Mouse (Mus musculus): ENCODE data around the gene AC109138.7. TPM values are rescaled to one million over a fixed set of nuclear protein-coding genes. Genes with fewer than 3 reads are reported as not detected.

Gene AC109138.7
- polyA plus RNA-seq, 1 experiment from 2014 or later: not detected

DNA sequence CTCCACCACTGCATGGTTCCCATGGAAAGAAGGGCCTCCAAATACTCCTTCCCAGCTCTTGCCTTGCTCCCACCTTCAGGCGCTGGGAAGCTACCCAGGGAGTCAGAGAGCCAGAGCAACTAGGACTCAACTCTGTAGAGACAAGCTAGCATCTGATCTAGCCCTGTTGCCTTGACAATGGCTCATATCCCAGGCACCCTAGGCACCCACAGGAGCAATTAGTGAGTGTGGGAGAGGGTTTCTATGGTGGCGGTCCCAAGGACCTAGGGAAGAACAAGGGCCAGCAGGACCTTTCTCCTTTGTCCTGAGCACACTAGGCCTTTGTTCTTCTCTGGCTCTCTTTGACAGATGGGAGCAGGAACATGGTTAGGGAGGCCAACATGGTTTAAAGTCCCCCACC lies 30.5 kb upstream of the AC109138.7 start:
- ATAC-seq (ENCODE audit: low FRiP score, low read depth): no peak
- 76% methylated on average over 2 of the region's 2 CpGs for WGBS
- H3K4me2 ChIP-seq (replicated peaks): no peak overlapping the region
- 0 out of 2 replicates have a peak, but pooled peaks cover 11% of the 10 kb centered on the region for H3K4me1 ChIP-seq
- no peaks in the 10 kb centered on the region for H3K36me3 ChIP-seq
- H3K9me3 ChIP-seq: no peaks in the 10 kb centered on the region
- no peak overlapping the region for H3K9ac ChIP-seq
- H3K4me3 ChIP-seq: no peak overlapping the region
- H3K27ac ChIP-seq: no peak overlapping the region
- no peaks in the 10 kb centered on the region for H3K27me3 ChIP-seq (replicated peaks)

DNA sequence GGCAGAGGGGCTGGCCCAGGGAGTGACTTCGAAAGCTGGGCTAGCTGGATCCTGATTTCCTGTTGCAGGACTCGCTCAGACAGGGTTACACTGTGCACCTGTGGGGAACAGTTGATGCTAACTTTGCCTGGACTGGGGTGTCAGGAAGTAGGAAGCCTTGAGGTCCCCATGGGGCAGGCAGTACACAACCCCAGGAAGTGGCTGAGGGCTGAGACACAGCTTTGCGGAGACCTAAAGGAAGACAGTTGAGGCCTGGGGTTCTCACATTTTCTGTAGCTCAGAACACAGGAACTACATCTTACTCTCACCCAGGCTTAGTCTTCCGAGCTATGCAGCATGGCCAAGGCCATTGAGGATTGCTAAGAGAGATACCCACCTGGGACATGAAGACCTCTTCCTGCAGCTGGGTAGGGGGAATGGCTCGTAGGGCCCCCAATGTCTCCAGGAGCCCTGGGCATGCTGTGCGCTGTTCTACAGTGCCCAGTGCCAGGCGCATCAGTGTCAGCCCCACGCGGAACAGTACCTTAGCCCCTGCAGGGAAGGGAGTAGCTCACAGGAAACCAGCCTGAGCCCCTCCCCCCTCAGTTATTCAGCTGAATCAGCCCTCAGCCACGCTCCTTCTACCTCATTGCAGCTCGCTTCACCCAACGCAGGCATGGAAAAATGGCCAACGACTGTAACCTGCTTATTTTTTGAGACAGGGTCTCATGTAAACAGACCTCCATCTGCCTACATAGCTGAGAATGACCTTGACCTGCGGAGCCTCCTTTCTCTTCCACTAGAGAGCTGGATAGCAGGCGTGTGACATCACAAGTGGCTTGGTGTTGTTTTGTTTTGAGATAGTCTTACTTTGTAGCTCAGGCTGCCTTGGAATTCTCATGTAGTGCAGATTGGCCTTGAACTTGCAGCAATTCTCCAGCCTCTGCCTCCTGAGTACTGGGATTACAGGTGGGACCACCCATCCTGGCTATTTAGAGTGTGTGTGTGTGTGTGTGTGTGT lies 28.9 kb upstream of the AC109138.7 start:
- H3K4me1 ChIP-seq: 0 out of 2 replicates have a peak, but pooled peaks cover 11% of the 10 kb centered on the region
- no peak overlapping the region for H3K27ac ChIP-seq
- WGBS: 65% methylated on average over 15 of the region's 15 CpGs

GRCm38 (mm10) chr19:4187303-4187702 lies 26.9 kb upstream of the AC109138.7 start:
- Histone ChIP-seq H3K27me3 (replicated peaks) (no peaks in the 10 kb centered on the region; the same call in 1 of the 2 replicates), H3K4me3 (no peak overlapping the region), H3K36me3 (no peaks in the 10 kb centered on the region), H3K9ac (no peak overlapping the region), H3K4me2 (replicated peaks) (no peak overlapping the region), H3K4me1 (peaks cover 8% of the 10 kb centered on the region; the same call in 1 of the 2 replicates), H3K9me3 (no peaks in the 10 kb centered on the region), H3K27ac (no peak overlapping the region)
- 78% methylated on average over 3 of the region's 3 CpGs for whole genome bisulfite sequencing
- ATAC-seq (ENCODE audit: low FRiP score, low read depth): no peak

More for the DNA sequence above, 28.9 kb upstream of the AC109138.7 start:
- H3K36me3 ChIP-seq: no peaks in the 10 kb centered on the region
- ATAC-seq (ENCODE audit: low FRiP score, low read depth): no peak
- no peak overlapping the region for H3K4me3 ChIP-seq
- no peak overlapping the region for H3K4me2 ChIP-seq (replicated peaks)
- H3K27me3 ChIP-seq (replicated peaks): no peaks in the 10 kb centered on the region; the same call in 1 of the 2 replicates
- no peak overlapping the region for H3K9ac ChIP-seq
- H3K9me3 ChIP-seq: no peaks in the 10 kb centered on the region

DNA sequence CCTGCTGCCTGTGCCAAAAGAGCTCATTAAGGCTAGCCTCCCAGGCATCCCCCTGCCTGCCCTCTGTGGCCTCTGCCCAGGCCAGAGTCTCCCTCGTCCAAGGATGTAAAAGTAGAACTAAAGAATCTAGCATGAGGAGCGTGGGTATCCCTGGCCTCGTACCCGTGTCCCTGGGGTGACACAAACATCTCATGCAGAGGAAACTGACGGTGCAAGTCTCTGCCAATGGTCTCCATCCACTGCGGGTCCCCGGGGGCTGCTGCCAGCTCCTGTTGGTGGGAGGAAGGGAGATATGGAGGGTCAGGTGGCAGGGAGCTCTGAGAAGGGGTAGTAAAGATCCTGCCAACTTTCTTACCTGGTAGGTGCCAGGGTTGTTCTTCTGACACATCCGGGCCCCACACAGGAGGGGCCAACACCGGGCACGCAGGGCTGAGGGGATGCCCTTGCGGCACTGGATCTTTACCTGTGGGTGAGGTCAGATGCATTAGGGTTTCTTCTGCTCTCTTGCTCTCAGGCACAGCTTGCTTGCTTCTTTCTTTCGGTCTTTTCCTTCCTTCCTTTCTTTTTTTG lies 25.0 kb upstream of the AC109138.7 start:
- H3K36me3 ChIP-seq: peaks cover 11% of the 10 kb centered on the region
- H3K4me3 ChIP-seq: no peak overlapping the region
- H3K9me3 ChIP-seq: no peaks in the 10 kb centered on the region
- H3K27ac ChIP-seq: no peak overlapping the region
- peaks cover 19% of the 10 kb centered on the region for H3K4me1 ChIP-seq
- H3K9ac ChIP-seq: no peak overlapping the region
- ATAC-seq (ENCODE audit: low FRiP score, low read depth): no peak
- no peaks in the 10 kb centered on the region; the same call in 1 of the 2 replicates for H3K27me3 ChIP-seq (replicated peaks)
- 80% methylated on average over 12 of the region's 12 CpGs for WGBS
- H3K4me2 ChIP-seq (replicated peaks): no peak overlapping the region

DNA sequence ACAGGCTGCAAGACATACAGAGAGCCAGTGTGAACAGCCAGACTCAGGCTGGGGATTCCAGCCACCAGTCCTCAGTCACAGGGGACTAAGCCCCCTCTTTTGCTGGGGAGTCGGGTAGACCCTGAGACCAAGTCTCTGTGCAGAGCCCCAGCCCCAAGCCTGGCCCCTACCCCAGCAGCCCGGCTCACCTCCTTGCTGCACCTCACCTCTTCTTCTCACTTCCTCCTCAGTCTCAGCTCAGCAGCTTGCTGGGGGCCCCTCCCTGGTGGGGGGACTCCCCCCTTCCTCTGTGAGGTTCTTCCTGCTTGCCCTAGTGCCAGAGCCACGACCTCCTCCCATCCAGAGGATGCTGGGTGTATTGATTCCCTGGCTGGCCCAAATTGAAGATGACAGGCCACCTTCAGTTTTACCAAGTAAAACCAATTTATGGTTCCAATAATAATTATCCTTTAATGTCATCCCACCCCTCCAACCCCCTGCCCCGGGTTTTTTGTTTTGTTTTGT lies 23.3 kb upstream of the AC109138.7 start, which contains the start of gene Tbc1d10c:
Gene Tbc1d10c, minus strand, starts transcription at position 454 of the 504 bp plus-strand sequence.
- ATAC-seq (ENCODE audit: low FRiP score, low read depth): no peak
- H3K27me3 ChIP-seq (replicated peaks): no peaks in the 10 kb centered on the region; the same call in 1 of the 2 replicates
- peak within 1 kb of the TSS; percentile 96 for H3K4me3 ChIP-seq
- 67% methylated on average over 4 of the region's 4 CpGs for WGBS
- H3K27ac ChIP-seq: peak within 1 kb of the TSS; percentile 73
- peaks cover 28% of the 10 kb centered on the region for H3K36me3 ChIP-seq
- H3K9me3 ChIP-seq: no peaks in the 10 kb centered on the region
- H3K9ac ChIP-seq: peak within 1 kb of the TSS; percentile 98
- H3K4me1 ChIP-seq: peaks cover 15% of the 10 kb centered on the region
- peak within 1 kb of the TSS; percentile 95 for H3K4me2 ChIP-seq (replicated peaks)

- WGBS: 7% methylated on average over 47 of the region's 47 CpGs
- Histone ChIP-seq H3K9me3 (no peaks in the 10 kb centered on the region), H3K4me1 (peaks cover 20% of the 10 kb centered on the region), H3K36me3 (peaks cover 36% of the 10 kb centered on the region), H3K4me2 (replicated peaks) (peak within 1 kb of the TSS; percentile 95), H3K27ac (peak within 1 kb of the TSS; percentile 73), H3K4me3 (peak within 1 kb of the TSS; percentile 96), H3K27me3 (replicated peaks) (no peaks in the 10 kb centered on the region; the same call in 1 of the 2 replicates), H3K9ac (peak within 1 kb of the TSS; percentile 98)
- peak; percentile 94 for ATAC-seq (ENCODE audit: low FRiP score, low read depth)
Observed at GRCm38 (mm10) chr19:4191528-4192250, 22.5 kb upstream of the AC109138.7 start, which contains the start of gene Ppp1ca. Gene Ppp1ca (plus strand): TSS chr19:4192065.

- peak overlapping the region; percentile 96 for H3K4me3 ChIP-seq
Observed at GRCm38 (mm10) chr19:4192251-4192985, 21.7 kb upstream of the AC109138.7 start.

DNA sequence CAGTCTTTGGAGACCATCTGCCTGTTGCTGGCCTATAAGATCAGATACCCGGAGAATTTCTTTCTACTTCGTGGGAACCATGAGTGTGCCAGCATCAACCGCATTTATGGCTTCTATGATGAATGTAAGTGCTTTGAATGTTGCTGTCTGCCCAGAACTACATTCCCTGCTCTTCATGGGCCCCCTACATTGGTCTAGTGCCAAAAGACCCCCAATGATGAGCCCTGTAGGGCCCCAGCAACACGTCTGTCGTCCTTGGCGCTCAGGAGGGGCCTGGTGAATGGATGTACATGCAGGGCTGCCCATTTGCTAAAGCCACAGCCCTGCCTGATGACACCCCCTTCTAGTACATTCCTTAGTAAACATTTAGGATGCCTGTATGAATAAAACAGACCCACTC lies 21.0 kb upstream of the AC109138.7 start:
- peak overlapping the region; percentile 96 for H3K4me3 ChIP-seq
- peaks cover 22% of the 10 kb centered on the region for H3K4me1 ChIP-seq
- no peak overlapping the region for H3K27ac ChIP-seq
- H3K9ac ChIP-seq: peak overlapping the region; percentile 98
- H3K4me2 ChIP-seq (replicated peaks): peak overlapping the region; percentile 95
- no peak for ATAC-seq (ENCODE audit: low FRiP score, low read depth)
- WGBS: 68% methylated on average over 6 of the region's 6 CpGs
- no peaks in the 10 kb centered on the region; the same call in 1 of the 2 replicates for H3K27me3 ChIP-seq (replicated peaks)
- peaks cover 48% of the 10 kb centered on the region for H3K36me3 ChIP-seq
- H3K9me3 ChIP-seq: no peaks in the 10 kb centered on the region

More at GRCm38 (mm10) chr19:4192251-4192985, 21.7 kb upstream of the AC109138.7 start:
- peak overlapping the region; percentile 98 for H3K9ac ChIP-seq
- H3K27ac ChIP-seq: peak overlapping the region; percentile 73
- under 1% methylated on average over 51 of the region's 52 CpGs for WGBS
- H3K36me3 ChIP-seq: peaks cover 43% of the 10 kb centered on the region
- H3K9me3 ChIP-seq: no peaks in the 10 kb centered on the region
- no peaks in the 10 kb centered on the region; the same call in 1 of the 2 replicates for H3K27me3 ChIP-seq (replicated peaks)
- peak; percentile 73 for ATAC-seq (ENCODE audit: low FRiP score, low read depth)
- H3K4me1 ChIP-seq: peaks cover 22% of the 10 kb centered on the region
- H3K4me2 ChIP-seq (replicated peaks): peak overlapping the region; percentile 95

DNA sequence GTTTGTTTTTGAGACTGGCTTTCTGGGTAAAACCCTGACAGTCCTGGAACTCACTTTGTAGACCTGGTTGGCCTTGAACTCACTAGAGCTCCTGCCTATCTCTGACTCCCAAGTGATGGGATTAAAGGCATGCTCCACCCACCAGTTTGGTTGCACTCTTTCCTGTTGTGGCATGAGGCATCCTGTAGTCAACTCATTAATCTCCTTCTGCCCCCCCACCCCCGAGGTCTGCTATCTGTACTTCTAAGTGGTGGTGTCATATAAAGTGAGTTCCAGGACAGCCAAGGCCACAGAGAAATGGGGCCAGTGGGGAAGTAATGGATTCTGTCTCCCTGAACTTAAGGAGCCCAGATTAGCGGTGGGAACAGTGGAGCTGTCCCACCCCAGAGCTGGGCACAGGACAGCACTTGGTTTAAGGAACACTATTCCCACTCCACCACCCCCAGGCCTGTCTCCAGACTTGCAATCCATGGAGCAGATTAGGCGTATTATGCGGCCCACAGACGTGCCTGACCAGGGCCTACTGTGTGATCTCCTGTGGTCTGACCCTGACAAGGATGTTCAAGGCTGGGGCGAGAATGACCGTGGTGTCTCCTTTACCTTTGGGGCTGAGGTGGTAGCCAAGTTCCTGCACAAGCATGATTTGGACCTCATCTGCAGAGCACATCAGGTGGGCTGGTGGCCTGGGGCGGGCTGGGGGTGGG lies 20.0 kb upstream of the AC109138.7 start:
- ATAC-seq (ENCODE audit: low FRiP score, low read depth): no peak
- H3K9ac ChIP-seq: no peak overlapping the region
- peak overlapping the region; percentile 95; the same call in 1 of the 2 replicates for H3K4me2 ChIP-seq (replicated peaks)
- no peak overlapping the region for H3K27ac ChIP-seq
- peaks cover 22% of the 10 kb centered on the region for H3K4me1 ChIP-seq
- peaks cover 48% of the 10 kb centered on the region for H3K36me3 ChIP-seq
- WGBS: 91% methylated on average over 8 of the region's 8 CpGs
- H3K27me3 ChIP-seq (replicated peaks): no peaks in the 10 kb centered on the region; the same call in 1 of the 2 replicates
- no peaks in the 10 kb centered on the region for H3K9me3 ChIP-seq
- H3K4me3 ChIP-seq: no peak overlapping the region

GRCm38 (mm10) chr19:4194776-4195650 lies 19.1 kb upstream of the AC109138.7 start:
- Histone ChIP-seq H3K9ac (no peak overlapping the region), H3K4me3 (no peak overlapping the region), H3K27ac (no peak overlapping the region), H3K27me3 (replicated peaks) (no peaks in the 10 kb centered on the region), H3K4me1 (peaks cover 22% of the 10 kb centered on the region), H3K36me3 (peaks cover 50% of the 10 kb centered on the region), H3K9me3 (no peaks in the 10 kb centered on the region), H3K4me2 (replicated peaks) (no peak overlapping the region)
- 78% methylated on average over 12 of the region's 12 CpGs for WGBS
- no peak for ATAC-seq (ENCODE audit: low FRiP score, low read depth)

Measured in neural tube, embryonic 12.5 days (tissue).